Mouse (Mus musculus) thymus, adult 2 months (tissue): Measurements from ENCODE around the gene Rnasek. TPM values are rescaled to one million over a fixed set of nuclear protein-coding genes. Genes with fewer than 3 reads are reported as not detected.

Experiments
- DNase-seq: peaks from one replicate; pipeline ENCODE4 v3.0.0; 2021
- H3K27ac ChIP-seq: fragments of 200-500 bp; 2 replicates; pipeline ENCODE4 v1.5.1; 2012; ENCODE audit warnings: low read length, control low read depth; ENCODE audit not compliant: control insufficient read depth, insufficient read depth
- H3K27me3 ChIP-seq: fragments of 200-500 bp; 2 replicates; pipeline ENCODE4 v1.6.1; 2012; ENCODE audit warnings: mild to moderate bottlenecking, low read length, moderate library complexity, mixed read lengths; ENCODE audit not compliant: control insufficient read depth, insufficient read depth
- H3K36me3 ChIP-seq: fragments of 200-500 bp; 2 replicates; pipeline ENCODE4 v1.6.1; 2012; ENCODE audit warnings: mild to moderate bottlenecking, low read length, moderate library complexity; ENCODE audit not compliant: control insufficient read depth, insufficient read depth
- H3K4me1 ChIP-seq: fragments of 200-500 bp; replicated peaks from 2 replicates; pipeline ENCODE4 v1.6.1; 2012; ENCODE audit warnings: low read length; ENCODE audit not compliant: control insufficient read depth, insufficient read depth
- H3K4me3 ChIP-seq: fragments of 200-500 bp; 2 replicates; pipeline ENCODE4 v1.5.1; 2012; ENCODE audit warnings: mild to moderate bottlenecking, low read length, control low read depth, moderate library complexity; ENCODE audit not compliant: control insufficient read depth, insufficient read depth
- CTCF ChIP-seq: fragments of 200-500 bp; IDR thresholded peaks from 2 replicates; pipeline ENCODE4 v1.5.1; 2012; ENCODE audit warnings: mild to moderate bottlenecking, control low read depth, low read length, moderate library complexity, borderline replicate concordance; ENCODE audit not compliant: control insufficient read depth, poor library complexity, insufficient read depth; ENCODE audit errors: extremely low read depth
- POLR2A ChIP-seq: fragments of 200-500 bp; IDR thresholded peaks from 2 replicates; pipeline ENCODE4 v1.6.1; 2012; ENCODE audit warnings: mild to moderate bottlenecking, low read length, control low read depth, moderate library complexity; ENCODE audit not compliant: control insufficient read depth, poor library complexity, insufficient read depth; ENCODE audit errors: extremely low read depth
- WGBS: fragments of 180-500 bp; shearing (Covaris S2); methylation state at CpG from one replicate; pipeline ENCODE4 v1.1.7; 2018; 5-methylcytosine and 5-hydroxymethylcytosine counted together
- polyA plus RNA-seq: library from polyadenylated mRNA; depleted of rRNA; stranded (reverse); fragments of >200 nt; gene quantifications from 2 replicates; pipeline ENCODE4 v1.2.3, GENCODE M21; 2012; rRNA removed

The Rnasek gene
- polyA plus RNA-seq, 1 experiment, result 186 TPM

DNA sequence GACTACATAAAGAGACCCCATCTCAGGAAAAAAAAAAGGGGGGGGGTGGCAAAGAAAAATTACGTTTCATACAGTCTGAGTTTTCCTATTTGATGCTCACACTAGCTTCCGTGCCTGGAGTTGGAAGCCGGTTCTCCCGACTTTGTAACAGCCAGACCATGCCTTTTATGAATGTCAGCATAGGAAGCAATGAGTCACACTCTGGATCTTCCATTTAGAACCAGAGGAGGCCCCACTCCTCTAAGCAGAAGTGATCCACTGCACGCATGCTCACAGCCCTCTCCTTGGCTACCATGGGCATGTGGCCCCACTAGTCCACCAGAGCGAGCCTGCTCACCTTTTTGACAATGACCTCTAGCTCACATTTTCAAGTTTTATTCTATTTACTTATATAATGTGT is 48.5 kb downstream of the Rnasek start:
- WGBS, result 91% methylated on average over 6 of the region's 6 CpGs
- TF ChIP-seq POLR2A (no peak), CTCF (no peak)

DNA sequence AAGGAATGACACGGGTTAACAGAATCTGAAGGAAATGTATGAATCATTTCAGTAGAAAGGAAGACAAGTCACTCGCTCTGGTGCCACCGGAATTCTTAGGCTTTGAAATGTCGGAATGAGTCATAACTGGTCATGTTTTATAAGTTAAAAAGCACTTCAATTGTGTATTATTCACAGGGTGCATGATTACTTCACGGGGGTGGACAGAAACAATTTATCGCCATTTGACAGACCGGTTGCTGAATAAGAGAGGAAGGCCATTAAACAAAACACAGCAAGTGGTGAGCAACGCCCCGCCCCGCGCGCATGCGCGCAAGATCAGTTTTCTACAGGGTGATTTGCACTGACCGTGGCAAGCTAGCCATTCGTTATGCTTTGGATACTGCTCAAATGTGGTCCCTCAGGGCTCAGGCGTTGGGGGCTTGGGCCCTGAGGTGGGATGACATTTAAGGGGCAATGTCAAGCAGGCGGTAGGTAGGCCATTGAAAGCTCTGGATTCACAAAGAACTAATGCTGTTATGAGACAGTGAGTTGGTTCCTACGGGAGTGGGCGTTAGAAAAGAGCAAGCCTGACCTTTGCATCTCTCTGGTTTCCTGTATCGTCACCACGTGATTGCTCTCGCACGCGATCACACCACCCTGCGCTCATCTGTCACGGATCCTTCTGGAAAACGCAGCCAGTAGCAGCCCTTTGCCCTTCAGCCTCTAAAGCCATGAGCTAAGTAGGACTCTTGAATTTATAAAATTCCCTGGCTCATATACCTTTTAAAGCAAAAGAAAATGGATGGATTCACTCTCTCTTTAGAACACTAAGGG is 50.1 kb downstream of the Rnasek start:
- 95% methylated on average over 28 of the region's 28 CpGs for WGBS
- Histone ChIP-seq H3K4me1 (no peaks in the 10 kb centered on the region), H3K27ac (no peak overlapping the region), H3K36me3 (no peaks in the 10 kb centered on the region), H3K27me3 (no peaks in the 10 kb centered on the region), H3K4me3 (no peak overlapping the region)
- TF ChIP-seq CTCF, result no peak
- TF ChIP-seq POLR2A, result no peak
- no peak for DNase-seq

More for the DNA sequence above, 48.5 kb downstream of the Rnasek start:
- Histone ChIP-seq H3K27ac (no peak overlapping the region), H3K27me3 (no peaks in the 10 kb centered on the region), H3K4me3 (no peak overlapping the region), H3K4me1 (no peaks in the 10 kb centered on the region), H3K36me3 (no peaks in the 10 kb centered on the region)
- DNase-seq, result no peak

Other genes starting within 250 kb of the Rnasek start
- gene Gabarap, start 248.7 kb downstream of the Rnasek start, polyA plus RNA-seq, result 270 and 395 TPM in 2 replicates
- gene Phf23, start 244.1 kb downstream of the Rnasek start, polyA plus RNA-seq, result 36.5 and 43.4 TPM in 2 replicates
- gene Dvl2, start 239.2 kb downstream of the Rnasek start, polyA plus RNA-seq, result 52.4 and 55.7 TPM in 2 replicates
- 88.5 and 110 TPM in 2 replicates for gene Acadvl, start 224.4 kb downstream of the Rnasek start, polyA plus RNA-seq
- gene Dlg4, start 222.9 kb downstream of the Rnasek start, polyA plus RNA-seq, result 71.7 and 72.1 TPM in 2 replicates
- gene Asgr1, start 185.8 kb downstream of the Rnasek start, polyA plus RNA-seq, result 1.3 TPM in 1 of 2 replicates, not detected in the other
- gene Asgr2, start 147.2 kb downstream of the Rnasek start, polyA plus RNA-seq, result 0.65 and 1.2 TPM in 2 replicates
- gene Mgl2, start 109.5 kb downstream of the Rnasek start, polyA plus RNA-seq, result 6.4 and 6.8 TPM in 2 replicates
- gene Clec10a, start 83.6 kb downstream of the Rnasek start, polyA plus RNA-seq, result 4.1 and 4.6 TPM in 2 replicates
- 4.5 and 5.3 TPM in 2 replicates for gene Slc16a11, start 27.1 kb downstream of the Rnasek start, polyA plus RNA-seq
- 2.9 and 6.1 TPM in 2 replicates for gene Slc16a13, start 18.8 kb downstream of the Rnasek start, polyA plus RNA-seq
- gene Bcl6b, start 10.0 kb downstream of the Rnasek start, polyA plus RNA-seq, result 0.97 and 1.6 TPM in 2 replicates
- gene 0610010K14Rik, start 1.9 kb downstream of the Rnasek start, polyA plus RNA-seq, result 150 and 153 TPM in 2 replicates
- 11.1 and 11.6 TPM in 2 replicates for gene Gm21988, start within 50 bp of the Rnasek start, polyA plus RNA-seq
- 0.68 and 1.2 TPM in 2 replicates for gene Alox12, start 15.5 kb upstream of the Rnasek start, polyA plus RNA-seq
- gene Alox12e, start 82.8 kb upstream of the Rnasek start, polyA plus RNA-seq, result 38.5 and 44.2 TPM in 2 replicates
- gene Alox15, start 112.2 kb upstream of the Rnasek start, polyA plus RNA-seq, result 10.3 and 14.5 TPM in 2 replicates
- gene Pelp1, start 170.2 kb upstream of the Rnasek start, polyA plus RNA-seq, result 33.0 and 40.4 TPM in 2 replicates
- gene Arrb2, start 192.8 kb upstream of the Rnasek start, polyA plus RNA-seq, result 213 and 220 TPM in 2 replicates
- gene Med11, start 212.1 kb upstream of the Rnasek start, polyA plus RNA-seq, result 29.1 and 34.8 TPM in 2 replicates
- gene Zmynd15, start 219.6 kb upstream of the Rnasek start, polyA plus RNA-seq, result 27.0 and 31.2 TPM in 2 replicates
- 57.7 and 92.8 TPM in 2 replicates for gene Cxcl16, start 220.1 kb upstream of the Rnasek start, polyA plus RNA-seq